Mouse (Mus musculus) left cerebral cortex, adult 8-10 months (tissue): ENCODE measurements at regions not wholly inside any gene's neighbourhood (a gene's known extent, or its start where the extent isn't known, plus 50 kb on each side); places are given as distances from the start of the nearest gene placed in this dataset.

Source experiments
- DNase-seq, 2 experiments: peaks; one replicate each; pipeline ENCODE4 v3.0.0; 2022; ENCODE audit warnings: low spot score in 2 of 2

GRCm38 (mm10) chr6:105549366-105549765 lies 128.1 kb upstream of the Cntn4 start:
- no peak for DNase-seq

DNA sequence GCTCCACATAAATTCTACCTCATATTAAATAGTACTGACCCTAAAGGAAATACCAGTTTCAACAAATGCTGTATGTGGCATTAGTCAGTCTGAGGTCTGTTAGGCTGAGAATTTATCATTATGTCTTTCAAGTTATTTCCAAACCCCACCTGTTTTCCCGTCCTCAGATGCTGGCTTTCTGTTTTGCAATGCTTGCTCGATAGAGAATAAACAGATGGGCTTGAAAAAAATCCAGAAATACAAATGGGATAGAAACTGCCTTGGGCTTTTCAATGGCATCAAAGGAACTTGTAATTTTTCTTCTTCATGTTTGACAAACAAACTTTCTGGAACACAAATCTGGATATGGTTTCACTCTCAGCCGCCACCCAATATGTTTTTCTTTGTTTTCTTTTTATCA lies 109.2 kb upstream of the Cntn4 start:
- DNase-seq, result no peak

- DNase-seq, result peak in 1 of 2 experiments; percentile 8
These were observed 108.4 kb upstream of the Cntn4 start for GRCm38 (mm10) chr6:105569103-105569502.

DNA sequence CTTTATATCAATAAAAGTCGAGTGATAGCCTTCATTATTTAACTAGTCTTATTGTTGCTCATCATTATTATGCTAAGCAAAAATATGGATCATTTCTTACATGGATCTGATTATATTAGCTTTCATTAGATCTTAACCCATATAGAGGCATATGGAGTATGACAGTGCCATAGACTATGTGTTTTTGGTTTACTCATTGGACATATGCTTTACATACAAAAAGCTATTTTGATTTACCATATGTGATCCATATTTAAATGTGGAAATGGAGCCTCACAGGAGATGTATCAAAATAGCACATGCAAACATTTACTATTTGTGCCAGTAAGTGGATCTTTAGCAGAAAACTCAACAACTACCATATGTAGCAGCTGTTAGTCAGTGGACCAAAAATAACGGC lies 73.2 kb upstream of the Cntn4 start:
- DNase-seq, result no peak
